Mouse (Mus musculus) heart, adult 8-10 months (tissue): Measurements from ENCODE around the gene Ovol2. TPM values are rescaled to one million over a fixed set of nuclear protein-coding genes. Genes with fewer than 3 reads are reported as not detected.

Source experiments
- DNase-seq: peaks from one replicate; pipeline ENCODE4 v3.0.0; 2022; ENCODE audit warnings: low spot score
- total RNA-seq, 4 experiments: library from RNA; stranded (reverse); gene quantifications; 2 replicates each; pipeline ENCODE4 v1.2.4; 2022

The Ovol2 gene
- total RNA-seq, 4 experiments from 2014 or later = not detected

- DNase-seq = no peak
Measured at GRCm38 (mm10) chr2:144268446-144269305, 63.3 kb downstream of the Ovol2 start.

GRCm38 (mm10) chr2:144267731-144268015 is 64.3 kb downstream of the Ovol2 start:
- DNase-seq = peak; percentile 53

- no peak for DNase-seq
Measured at GRCm38 (mm10) chr2:144267004-144267730, 64.8 kb downstream of the Ovol2 start.

GRCm38 (mm10) chr2:144265916-144266683 is 65.8 kb downstream of the Ovol2 start:
- DNase-seq = peak; percentile 36

- no peak for DNase-seq
Measured at GRCm38 (mm10) chr2:144265120-144265488, 66.8 kb downstream of the Ovol2 start.

GRCm38 (mm10) chr2:144264398-144265119 is 67.4 kb downstream of the Ovol2 start:
- DNase-seq = no peak

- no peak for DNase-seq
Measured at GRCm38 (mm10) chr2:144262837-144263236, 69.1 kb downstream of the Ovol2 start.

Other genes with a start within 250 kb of the Ovol2 start
- 10 to 100 TPM; 14.5 to 18.5 (median 17.3) TPM for gene Mgme1, start 61.5 kb downstream of the Ovol2 start, total RNA-seq
- 10 to 100 TPM; 56.1 to 62.3 (median 59.5) TPM for gene Snx5, start 61.2 kb downstream of the Ovol2 start, total RNA-seq
- gene Kat14, start 36.8 kb upstream of the Ovol2 start, total RNA-seq = 10 to 100 TPM; 22.9 to 30.2 (median 27.5) TPM
- gene Pet117, start 36.9 kb upstream of the Ovol2 start, total RNA-seq = 10 to 100 TPM in 2 of 4 experiments, 1 to 10 TPM in 2; 8.9 to 13.3 (median 10.7) TPM
- gene Dzank1, start 195.3 kb upstream of the Ovol2 start, total RNA-seq = 1 to 10 TPM in 2 of 4 experiments, under 1 TPM in 2; 0.57 to 4.0 (median 0.98) TPM
- 10 to 100 TPM; 10.6 to 12.8 (median 11.5) TPM for gene Polr3f, start 195.6 kb upstream of the Ovol2 start, total RNA-seq
- 10 to 100 TPM; 10.9 to 13.2 (median 11.6) TPM for gene Rbbp9, start 218.7 kb upstream of the Ovol2 start, total RNA-seq
- 10 to 100 TPM; 16.8 to 22.9 (median 19.1) TPM for gene Sec23b, start 224.1 kb upstream of the Ovol2 start, total RNA-seq